Mouse (Mus musculus): ENCODE measurements around the gene Rasgef1c. TPM values are rescaled to one million over a fixed set of nuclear protein-coding genes. Genes with fewer than 3 reads are reported as not detected.
A peak's percentile ranks its signal among the peaks of the same experiment; 100 is the strongest.

Rasgef1c gene
- total RNA-seq, 2 experiments from 2014 or later: 0.12 to 0.15 TPM

- no peak for ATAC-seq (replicated peaks; ENCODE audit: poor library complexity)
Measured at GRCm38 (mm10) chr11:49923539-49923938, 21.9 kb downstream of the Rasgef1c start.

GRCm38 (mm10) chr11:49926183-49926582 lies 24.5 kb downstream of the Rasgef1c start:
- ATAC-seq (replicated peaks; ENCODE audit: poor library complexity): peak; percentile 71

DNA sequence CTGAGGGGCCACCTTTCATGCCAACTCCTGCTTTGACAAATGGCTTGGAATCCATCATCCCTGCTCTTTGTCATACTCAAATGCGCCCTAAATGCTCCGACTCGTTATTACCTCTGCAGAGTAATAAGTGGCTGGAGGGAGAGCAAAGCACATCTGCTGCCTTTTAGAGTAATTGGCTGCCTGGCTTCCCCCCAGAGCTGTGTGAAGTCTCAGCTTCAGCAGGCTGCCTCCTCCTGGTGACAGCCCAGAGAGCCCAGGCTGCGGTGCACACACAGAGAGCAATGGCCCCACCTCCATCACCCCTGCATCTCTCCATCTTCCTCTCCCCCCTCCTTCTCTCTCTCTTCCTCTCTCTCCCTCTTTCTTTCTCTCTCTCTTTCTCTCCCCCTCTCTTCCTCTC lies 25.5 kb downstream of the Rasgef1c start:
- ATAC-seq (replicated peaks; ENCODE audit: poor library complexity): no peak

GRCm38 (mm10) chr11:49927670-49928069 lies 26.0 kb downstream of the Rasgef1c start:
- no peak for ATAC-seq (replicated peaks; ENCODE audit: poor library complexity)

- no peak for ATAC-seq (replicated peaks; ENCODE audit: poor library complexity)
Measured at GRCm38 (mm10) chr11:49931037-49931625, 29.5 kb downstream of the Rasgef1c start.

GRCm38 (mm10) chr11:49931853-49932252 lies 30.2 kb downstream of the Rasgef1c start:
- 0 out of 2 replicates have a peak, but pooled peaks have one; percentile 11 for ATAC-seq (replicated peaks; ENCODE audit: poor library complexity)

DNA sequence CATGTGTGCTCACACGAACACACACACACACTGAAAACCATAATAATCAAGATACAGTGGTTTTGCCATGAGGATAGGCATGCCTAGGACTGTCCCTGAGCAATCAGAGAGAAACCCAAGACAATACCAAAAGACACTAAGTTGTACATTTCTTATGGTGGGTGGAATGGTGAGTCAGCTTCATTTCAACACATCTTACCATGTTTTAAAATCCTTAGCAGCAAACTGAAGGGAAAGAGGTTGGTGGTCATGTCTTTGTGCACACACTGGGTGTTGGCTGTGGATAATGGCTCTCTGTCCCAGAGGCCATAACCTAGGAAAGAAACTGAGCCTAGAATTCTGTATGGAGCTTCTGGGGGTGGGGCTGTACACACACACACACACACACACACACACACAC lies 32.2 kb downstream of the Rasgef1c start:
- no peak for ATAC-seq (replicated peaks; ENCODE audit: poor library complexity)

GRCm38 (mm10) chr11:49934322-49934721 lies 32.7 kb downstream of the Rasgef1c start:
- no peak for ATAC-seq (replicated peaks; ENCODE audit: poor library complexity)

DNA sequence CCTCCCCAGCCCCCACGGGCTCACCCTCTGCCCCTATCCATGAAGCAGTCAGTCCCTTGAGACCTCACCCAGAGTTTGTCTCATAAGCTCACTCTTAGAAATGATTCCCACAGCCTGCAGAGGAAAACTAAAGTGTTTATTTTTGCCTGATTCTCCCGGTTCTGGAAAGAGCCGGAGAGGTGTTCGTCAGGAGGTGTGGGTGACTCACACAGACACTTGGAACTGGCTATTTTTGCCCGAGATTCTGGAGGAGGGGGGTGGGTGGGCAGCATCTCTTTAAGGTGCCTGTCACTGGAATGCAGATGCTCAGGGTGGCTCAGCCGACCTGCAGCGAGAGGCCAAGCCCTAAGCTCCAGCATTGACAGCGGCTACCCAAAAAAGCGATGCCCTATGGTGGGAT lies 34.8 kb downstream of the Rasgef1c start:
- no peak for ATAC-seq (replicated peaks; ENCODE audit: poor library complexity)

DNA sequence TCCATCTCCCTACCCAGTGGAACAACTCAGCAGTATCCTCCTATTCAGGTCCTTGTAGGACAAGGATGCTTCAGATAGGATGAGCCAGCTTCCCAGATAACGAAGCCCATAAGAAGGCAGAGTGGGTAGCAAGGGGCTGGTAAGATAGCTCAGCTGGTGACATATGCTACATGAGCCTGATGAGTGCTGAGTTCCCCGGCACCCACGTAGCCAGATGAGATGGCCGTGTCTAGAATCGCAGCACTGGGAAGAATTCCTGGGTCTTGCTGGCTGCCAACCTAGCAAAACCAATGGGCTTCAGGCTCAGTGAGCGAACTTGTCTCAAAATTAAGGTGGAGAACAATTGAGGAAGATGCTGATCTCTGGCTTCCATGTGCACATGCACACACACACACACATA lies 36.1 kb downstream of the Rasgef1c start:
- ATAC-seq (replicated peaks; ENCODE audit: poor library complexity): no peak

- ATAC-seq (replicated peaks; ENCODE audit: poor library complexity): no peak
Measured at GRCm38 (mm10) chr11:49938258-49939164, 36.9 kb downstream of the Rasgef1c start.

GRCm38 (mm10) chr11:49942841-49943240 lies 41.2 kb downstream of the Rasgef1c start:
- no peak for ATAC-seq (replicated peaks; ENCODE audit: poor library complexity)

- ATAC-seq (replicated peaks; ENCODE audit: poor library complexity): no peak
Measured at GRCm38 (mm10) chr11:49943901-49944300, 42.3 kb downstream of the Rasgef1c start.

DNA sequence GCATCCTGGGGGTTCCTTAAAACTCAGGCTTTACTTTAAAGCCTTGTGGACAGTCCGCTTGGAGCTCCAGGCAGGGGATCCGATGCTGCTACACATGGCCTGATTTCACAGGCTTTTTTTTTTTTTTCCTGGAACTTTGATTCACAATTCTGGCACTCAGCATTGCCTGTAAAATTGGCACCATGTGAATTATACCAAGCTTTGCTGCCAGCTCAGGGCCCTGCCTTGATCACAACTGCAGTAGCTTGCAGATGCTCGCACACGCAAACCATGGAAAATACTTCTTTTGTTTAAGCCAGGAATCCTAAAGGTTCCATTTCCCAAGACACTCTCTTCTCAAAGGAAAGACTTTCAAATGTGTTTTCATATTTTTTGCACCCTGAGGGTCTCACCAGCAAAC lies 44.1 kb downstream of the Rasgef1c start:
- no peak for ATAC-seq (replicated peaks; ENCODE audit: poor library complexity)

DNA sequence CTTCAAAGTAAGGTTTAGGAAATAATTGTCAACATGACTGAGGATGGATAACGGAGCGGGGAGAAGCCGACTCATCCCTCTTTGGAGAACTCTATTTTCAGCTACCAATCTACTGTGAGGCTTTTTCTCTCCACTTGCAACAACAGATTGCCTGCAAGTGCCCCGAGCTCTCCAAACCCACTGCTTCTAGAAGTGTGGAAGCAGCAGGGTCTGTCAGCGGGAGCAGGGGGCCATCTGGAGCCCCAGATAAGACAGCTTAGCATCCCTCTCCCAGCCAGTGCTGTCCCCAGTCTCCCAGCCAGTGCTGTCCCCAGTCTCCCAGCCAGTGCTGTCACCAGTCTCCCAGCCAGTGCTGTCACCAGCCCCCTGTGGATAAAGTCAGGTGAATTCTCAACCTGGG lies 48.2 kb downstream of the Rasgef1c start:
- ATAC-seq (replicated peaks; ENCODE audit: poor library complexity): no peak

DNA sequence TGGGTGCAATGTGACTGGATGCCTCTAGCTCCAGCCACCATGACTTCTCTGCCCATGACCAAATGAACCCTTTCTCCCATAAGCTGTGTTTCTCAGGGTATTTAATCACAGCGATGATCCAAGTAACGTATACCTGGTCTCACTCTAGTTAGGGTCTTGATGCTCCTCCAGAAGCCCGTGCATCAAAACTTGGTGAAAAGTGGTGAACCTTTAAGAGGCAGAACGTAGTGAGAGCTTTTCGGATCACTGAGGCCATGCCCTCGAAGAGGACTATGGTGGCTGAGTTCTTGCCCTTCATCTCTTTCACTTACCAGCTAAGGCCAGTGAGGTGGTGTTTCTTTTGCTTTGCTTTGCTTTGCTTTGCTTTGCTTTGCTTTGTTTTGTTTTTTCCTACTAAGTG lies 52.0 kb downstream of the Rasgef1c start:
- no peak for ATAC-seq (replicated peaks; ENCODE audit: poor library complexity)

GRCm38 (mm10) chr11:49955577-49956261 lies 54.1 kb downstream of the Rasgef1c start:
- peak; percentile 92 for ATAC-seq (replicated peaks; ENCODE audit: poor library complexity)

DNA sequence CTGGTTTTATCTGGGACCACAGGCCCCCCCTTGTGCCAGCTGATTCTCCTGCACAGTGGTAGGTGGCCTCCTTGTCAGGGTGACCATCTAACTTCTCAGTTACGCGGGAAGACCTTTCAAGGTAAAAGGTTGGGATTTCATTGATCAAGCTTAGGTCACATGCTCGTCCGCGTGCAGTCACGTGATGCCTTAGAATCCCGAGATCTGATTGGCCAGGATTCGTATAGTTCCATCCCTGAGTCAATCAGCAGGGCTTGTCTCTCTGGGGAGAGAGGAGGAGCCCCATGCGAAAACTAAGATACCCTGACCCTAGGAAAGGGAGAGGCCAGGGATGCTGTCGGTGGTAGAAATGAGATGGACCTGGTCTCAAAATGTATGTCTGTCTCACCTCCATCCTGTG lies 56.4 kb downstream of the Rasgef1c start:
- no peak for ATAC-seq (replicated peaks; ENCODE audit: poor library complexity)

DNA sequence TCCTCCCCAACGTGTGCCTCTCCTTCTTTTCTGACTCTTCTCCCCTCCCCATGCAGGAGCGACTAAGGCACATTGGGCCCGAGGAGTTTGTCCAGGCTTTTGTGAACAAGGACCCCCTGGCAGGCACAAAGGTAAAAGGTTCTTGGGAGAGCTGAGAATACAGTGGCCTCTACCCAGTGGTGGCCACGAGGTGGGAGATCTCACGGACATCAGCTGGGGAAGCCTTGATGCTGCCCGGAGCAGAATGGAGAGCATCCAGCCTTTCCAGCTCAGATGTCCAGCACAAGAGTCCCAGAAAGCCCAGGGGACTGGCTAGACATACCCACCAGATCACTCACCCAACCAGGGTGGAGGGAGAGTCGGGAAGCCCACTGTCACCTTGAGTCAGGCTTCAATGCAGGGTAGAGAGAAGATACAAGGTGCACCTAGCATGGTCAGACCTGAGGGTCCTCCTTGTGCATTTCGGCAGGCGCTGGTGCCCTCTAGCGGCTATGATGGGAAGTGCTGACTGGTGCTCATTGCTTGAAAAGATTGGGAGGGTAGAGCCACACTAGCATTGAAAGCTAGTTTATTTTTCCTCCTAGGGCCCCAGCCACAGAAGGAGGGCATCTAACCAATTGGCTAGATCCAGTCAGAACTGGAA lies 59.6 kb downstream of the Rasgef1c start:
- peak; percentile 92 for ATAC-seq (replicated peaks; ENCODE audit: poor library complexity)

DNA sequence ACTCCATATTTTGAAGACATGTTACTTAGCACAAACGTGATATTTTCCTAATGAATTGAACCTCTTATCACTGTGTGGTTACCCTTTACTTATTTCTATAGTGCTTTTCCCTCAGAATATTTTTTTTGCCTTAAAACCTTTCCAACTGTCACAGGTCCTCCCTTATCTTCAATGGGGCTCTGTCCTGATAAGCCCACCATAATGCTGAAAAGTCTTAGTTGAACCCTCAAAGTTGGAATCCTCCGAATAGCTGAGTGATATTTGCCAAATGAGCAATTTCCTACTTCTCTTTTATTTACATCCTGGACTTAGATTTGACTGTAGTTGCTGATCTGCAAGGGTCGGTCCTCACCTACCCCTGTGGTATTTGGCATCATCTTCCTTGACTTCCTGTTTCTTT lies 63.7 kb downstream of the Rasgef1c start:
- ATAC-seq (replicated peaks; ENCODE audit: poor library complexity): no peak

GRCm38 (mm10) chr11:49969692-49970091 lies 68.1 kb downstream of the Rasgef1c start:
- ATAC-seq (replicated peaks; ENCODE audit: poor library complexity): no peak

Measured in megakaryocyte progenitor cell, adult 5-6 weeks (primary cell).